Mouse (Mus musculus) myocyte (in vitro differentiated cells): ENCODE measurements around the gene Vps13d.

Experiments
- CEBPB ChIP-seq: IDR thresholded peaks from 2 replicates; pipeline ENCODE4 v1.6.1; 2011; ENCODE audit warnings: mild to moderate bottlenecking, moderate library complexity; ENCODE audit not compliant: poor library complexity, insufficient read depth, severe bottlenecking
- E2F4 ChIP-seq: IDR thresholded peaks from one replicate; pipeline ENCODE4 v1.6.1; 2011; ENCODE audit warnings: mild to moderate bottlenecking, control low read depth, moderate library complexity; ENCODE audit not compliant: insufficient read depth
- MAX ChIP-seq: IDR thresholded peaks from one replicate; pipeline ENCODE4 v1.6.1; 2011; ENCODE audit warnings: low read depth, mild to moderate bottlenecking, control low read depth
- MYOD1 ChIP-seq, 3 experiments: IDR thresholded peaks; one replicate each; pipeline ENCODE4 v1.6.1; 2011; ENCODE audit warnings: control low read depth in 2 of 3, low read depth in 2 of 3, mild to moderate bottlenecking in 2 of 3, moderate library complexity in 1 of 3; ENCODE audit not compliant: insufficient read length in 2 of 3, control insufficient read depth in 1 of 3
- MYOG ChIP-seq, 3 experiments: IDR thresholded peaks; one replicate each; pipeline ENCODE4 v1.6.1; 2011; ENCODE audit warnings: control low read depth in 2 of 3, low read depth in 2 of 3, mild to moderate bottlenecking in 2 of 3; ENCODE audit not compliant: insufficient read length in 2 of 3, control insufficient read depth in 1 of 3, insufficient read depth in 1 of 3
- POLR2A ChIP-seq: IDR thresholded peaks from one replicate; pipeline ENCODE4 v1.6.1; 2011; ENCODE audit warnings: low read depth, mild to moderate bottlenecking, control low read depth, moderate library complexity; ENCODE audit not compliant: insufficient read length
- POLR2AphosphoS2 ChIP-seq: IDR thresholded peaks from one replicate; pipeline ENCODE4 v1.6.1; 2011; ENCODE audit warnings: low read depth, control low read depth; ENCODE audit not compliant: insufficient read length
- SRF ChIP-seq: IDR thresholded peaks from one replicate; pipeline ENCODE4 v1.6.1; 2011; ENCODE audit warnings: low read depth; ENCODE audit not compliant: control insufficient read depth, insufficient read length
- TCF12 ChIP-seq: IDR thresholded peaks from one replicate; pipeline ENCODE4 v1.6.1; 2011; ENCODE audit warnings: mild to moderate bottlenecking, control low read depth; ENCODE audit not compliant: poor library complexity, insufficient read depth, severe bottlenecking
- USF1 ChIP-seq: IDR thresholded peaks from one replicate; pipeline ENCODE4 v1.6.1; 2011; ENCODE audit warnings: low read depth, mild to moderate bottlenecking, control low read depth, moderate library complexity

DNA sequence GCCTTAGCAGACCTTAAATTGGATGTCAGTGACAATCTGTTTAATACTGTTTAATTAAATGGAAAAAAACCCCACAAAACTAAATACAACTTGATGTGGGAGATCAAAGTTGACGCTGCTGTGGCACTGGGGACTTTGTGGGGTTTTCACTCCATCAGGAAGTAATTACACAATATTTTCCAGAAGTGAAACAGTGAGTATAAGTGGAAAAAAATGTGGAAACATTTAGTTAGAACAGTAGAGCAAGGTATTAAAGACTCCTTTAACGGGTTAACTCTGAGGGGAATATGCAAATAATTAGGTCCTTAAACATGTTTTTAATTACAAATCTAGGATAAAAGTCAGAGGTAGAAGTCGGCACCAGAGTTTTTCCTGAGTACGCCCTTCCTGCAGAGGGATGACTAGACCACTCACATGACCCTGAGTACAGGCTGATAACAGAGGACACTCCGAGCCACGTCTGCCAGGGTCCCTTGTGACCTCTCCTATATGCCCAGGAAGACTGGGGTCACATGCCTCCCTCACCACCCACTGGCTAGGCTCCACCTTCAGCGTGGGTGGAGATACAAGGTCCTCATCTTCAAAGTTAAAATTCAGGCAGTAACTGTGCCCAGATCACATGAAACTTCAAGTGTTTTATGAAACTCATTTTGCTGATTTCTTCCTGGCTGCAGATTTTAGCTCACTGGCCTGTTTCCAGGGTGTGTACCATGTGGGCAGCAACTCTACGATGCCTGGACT is 213.8 kb downstream of the Vps13d start:
- TF ChIP-seq POLR2A (no peak), MYOG (IDR thresholded peaks at IDR 0.05; ENCODE audit: control insufficient read depth in 1 of 3, insufficient read depth in 1 of 3, insufficient read length in 2 of 3, low read depth in 2 of 3) (no peak), POLR2AphosphoS2 (no peak), MAX (no peak), TCF12 (no peak), CEBPB (no peak), MYOD1 (IDR thresholded peaks at IDR 0.05; ENCODE audit: control insufficient read depth in 1 of 3, insufficient read length in 2 of 3, low read depth in 2 of 3) (no peak), SRF (no peak), USF1 (no peak), E2F4 (no peak)
